Mouse (Mus musculus) A20 (cell line): ENCODE data around the gene Adamtsl2.

Experiments
- DNase-seq: peaks from one replicate; pipeline ENCODE4 v3.0.0-alpha.2; 2011; ENCODE audit warnings: low read depth, low spot score

Adamtsl2 gene

GRCm38 (mm10) chr2:27079152-27079584 is at the start of gene Adamtsl2:
TSS of gene Adamtsl2 (plus strand) at chr2:27079379.
- no peak for DNase-seq

- no peak for DNase-seq
Observed at GRCm38 (mm10) chr2:27032361-27032760, 46.8 kb upstream of the Adamtsl2 start.

GRCm38 (mm10) chr2:27036003-27036402 is 43.2 kb upstream of the Adamtsl2 start:
- DNase-seq, result peak; percentile 54

GRCm38 (mm10) chr2:27037008-27037407 is 42.2 kb upstream of the Adamtsl2 start:
- no peak for DNase-seq

- DNase-seq, result peak; percentile 67
Observed at GRCm38 (mm10) chr2:27038596-27038995, 40.6 kb upstream of the Adamtsl2 start.

GRCm38 (mm10) chr2:27039286-27039685 is 39.9 kb upstream of the Adamtsl2 start:
- DNase-seq, result peak; percentile 48

- DNase-seq, result no peak
Observed at GRCm38 (mm10) chr2:27042131-27042844, 36.9 kb upstream of the Adamtsl2 start.

GRCm38 (mm10) chr2:27043461-27043860 is 35.7 kb upstream of the Adamtsl2 start:
- peak; percentile 75 for DNase-seq

GRCm38 (mm10) chr2:27044166-27044565 is 35.0 kb upstream of the Adamtsl2 start:
- DNase-seq, result no peak

GRCm38 (mm10) chr2:27044641-27045040 is 34.5 kb upstream of the Adamtsl2 start:
- no peak for DNase-seq

- no peak for DNase-seq
Observed at GRCm38 (mm10) chr2:27045979-27046770, 33.0 kb upstream of the Adamtsl2 start.

- DNase-seq, result no peak
Observed at GRCm38 (mm10) chr2:27049408-27049807, 29.8 kb upstream of the Adamtsl2 start.

- no peak for DNase-seq
Observed at GRCm38 (mm10) chr2:27058251-27058650, 20.9 kb upstream of the Adamtsl2 start.

- no peak for DNase-seq
Observed at GRCm38 (mm10) chr2:27058751-27059150, 20.4 kb upstream of the Adamtsl2 start.

GRCm38 (mm10) chr2:27059187-27059586 is 20.0 kb upstream of the Adamtsl2 start:
- no peak for DNase-seq

- no peak for DNase-seq
Observed at GRCm38 (mm10) chr2:27067124-27067523, 12.1 kb upstream of the Adamtsl2 start.

- DNase-seq, result no peak
Observed at GRCm38 (mm10) chr2:27067996-27068395, 11.2 kb upstream of the Adamtsl2 start.

- DNase-seq, result no peak
Observed at GRCm38 (mm10) chr2:27069646-27070045, 9.5 kb upstream of the Adamtsl2 start.

GRCm38 (mm10) chr2:27070247-27070813 is 8.8 kb upstream of the Adamtsl2 start:
- no peak for DNase-seq

GRCm38 (mm10) chr2:27071137-27071536 is 8.0 kb upstream of the Adamtsl2 start:
- no peak for DNase-seq

- no peak for DNase-seq
Observed at GRCm38 (mm10) chr2:27071978-27072377, 7.2 kb upstream of the Adamtsl2 start, which contains the start of gene Mymk. TSS of gene Mymk (minus strand) at chr2:27072179.

- DNase-seq, result no peak
Observed at GRCm38 (mm10) chr2:27073407-27073806, 5.8 kb upstream of the Adamtsl2 start.
